In the genomic region with DNA sequence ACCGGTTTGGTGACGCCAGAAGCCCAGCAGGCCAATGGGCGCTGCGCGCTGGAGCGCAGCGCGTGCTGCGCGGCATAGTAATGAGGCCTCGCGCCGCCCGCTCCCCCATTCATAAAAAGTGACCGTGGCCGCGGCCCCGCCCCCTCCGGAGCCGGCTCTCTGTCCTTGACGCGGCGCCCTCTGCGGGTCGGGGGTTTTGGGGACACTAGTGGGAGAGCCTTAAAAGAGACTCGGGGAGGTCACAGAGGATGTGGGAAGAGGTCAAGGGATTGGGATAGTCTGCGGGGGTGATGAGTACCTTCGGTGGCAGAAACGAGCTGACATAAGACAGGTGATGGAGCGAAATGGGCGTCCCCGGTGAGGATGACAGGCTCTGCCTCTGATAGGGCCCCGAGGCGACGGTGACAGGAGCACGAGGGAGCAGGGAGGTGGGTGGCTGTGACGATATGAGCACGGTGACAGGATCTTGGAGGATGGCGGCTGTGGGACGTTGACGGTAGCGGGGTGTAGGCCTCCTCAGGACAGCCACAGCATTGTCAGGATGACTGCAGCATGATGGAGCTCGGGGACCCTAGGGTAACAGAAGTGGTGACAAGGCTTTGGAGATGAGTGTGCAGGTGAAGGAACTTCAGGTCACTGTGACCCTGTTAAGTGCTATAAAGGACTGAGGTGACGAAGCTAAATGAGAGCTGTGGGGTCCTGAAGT, we compare ENCODE assay signal across 8 mouse cellular contexts. TPM values are rescaled to one million over a fixed set of nuclear protein-coding genes. Genes with fewer than 3 reads are reported as not detected.
DNase-seq lines count a peak whose midpoint lies in the region; ATAC-seq and TF ChIP-seq lines count a peak whose summit lies in the region.

No protein-coding gene starts in this region.

- no peaks in the 10 kb centered on the region for H3K36me3 ChIP-seq in embryonic facial prominence, embryonic 12.5 days
- H3K36me3 ChIP-seq in heart, adult 2 months (ENCODE audit: control insufficient read depth, insufficient read depth, low read length) = no peaks in the 10 kb centered on the region
- H3K36me3 ChIP-seq in kidney, adult 2 months (ENCODE audit: control insufficient read depth, insufficient read depth, low read length) = no peaks in the 10 kb centered on the region
- no peaks in the 10 kb centered on the region for H3K36me3 ChIP-seq in limb, embryonic 12.5 days
- no peaks in the 10 kb centered on the region for H3K36me3 ChIP-seq in midbrain, embryonic 14.5 days (ENCODE audit: control insufficient read depth, insufficient read depth, low read length)
- H3K36me3 ChIP-seq in spleen, adult 2 months (ENCODE audit: control insufficient read depth, insufficient read depth, low read length) = no peaks in the 10 kb centered on the region

- H3K4me2 ChIP-seq in embryonic facial prominence, embryonic 12.5 days (replicated peaks) = peak overlapping the region; percentile 99
- H3K4me2 ChIP-seq in limb, embryonic 12.5 days = peak overlapping the region; percentile 99
- peak overlapping the region; percentile 97 for H3K4me2 ChIP-seq in midbrain, embryonic 14.5 days (ENCODE audit: low read length)

- intact Hi-C loops in heart, adult 2 months (cut with DNase I) = loop anchor here (2.0 kb wide), 1 partner anchor 204 kb away; no protein-coding TSS in a partner anchor

- TF ChIP-seq CTCF in heart, adult 2 months (IDR thresholded peaks at IDR 0.05) = peak; percentile 69
- no peak for TF ChIP-seq CTCF in kidney, adult 2 months (conservative IDR thresholded peaks at IDR 0.05; ENCODE audit: insufficient read depth, insufficient read length, low read depth, low read length)
- TF ChIP-seq CTCF in spleen, adult 2 months (IDR thresholded peaks at IDR 0.05; ENCODE audit: extremely low read depth, insufficient read depth, insufficient read length, insufficient replicate concordance) = no peak

- peak; percentile 38; the same call in 1 of the 2 replicates for ATAC-seq in embryonic facial prominence, embryonic 12.5 days (ENCODE audit: insufficient number of reproducible peaks, insufficient read depth, low FRiP score, low TSS enrichment)
- peak; percentile 72 for ATAC-seq in limb, embryonic 12.5 days (ENCODE audit: insufficient number of reproducible peaks, insufficient read depth, low FRiP score, low TSS enrichment, low read depth)
- ATAC-seq in midbrain, embryonic 14.5 days (ENCODE audit: low FRiP score, low TSS enrichment) = peak; percentile 88

- peak overlapping the region; percentile 65 for H3K4me3 ChIP-seq in embryonic facial prominence, embryonic 12.5 days
- H3K4me3 ChIP-seq in heart, adult 2 months = peak overlapping the region; percentile 61
- peak overlapping the region; percentile 48 for H3K4me3 ChIP-seq in kidney, adult 2 months (ENCODE audit: insufficient read depth, low read depth, low read length)
- peak overlapping the region; percentile 76 for H3K4me3 ChIP-seq in limb, embryonic 12.5 days (replicated peaks)
- H3K4me3 ChIP-seq in midbrain, embryonic 14.5 days (replicated peaks; ENCODE audit: low read depth, low read length) = peak overlapping the region; percentile 64
- H3K4me3 ChIP-seq in spleen, adult 2 months (ENCODE audit: extremely low read depth, insufficient read depth, insufficient read length) = peak overlapping the region; percentile 46

- H3K9me3 ChIP-seq in embryonic facial prominence, embryonic 12.5 days = no peaks in the 10 kb centered on the region
- H3K9me3 ChIP-seq in limb, embryonic 12.5 days = no peaks in the 10 kb centered on the region
- H3K9me3 ChIP-seq in midbrain, embryonic 14.5 days (ENCODE audit: control insufficient read depth, low read length) = no peaks in the 10 kb centered on the region

- H3K27me3 ChIP-seq in embryonic facial prominence, embryonic 12.5 days = peaks cover 41% of the 10 kb centered on the region
- no peaks in the 10 kb centered on the region for H3K27me3 ChIP-seq in heart, adult 2 months (ENCODE audit: control insufficient read depth, insufficient read depth, low read length)
- H3K27me3 ChIP-seq in kidney, adult 2 months (replicated peaks; ENCODE audit: control insufficient read depth, insufficient read depth, low read length) = no peaks in the 10 kb centered on the region
- peaks cover 53% of the 10 kb centered on the region for H3K27me3 ChIP-seq in limb, embryonic 12.5 days
- H3K27me3 ChIP-seq in midbrain, embryonic 14.5 days (ENCODE audit: control insufficient read depth, insufficient read depth, low read length) = peaks cover 24% of the 10 kb centered on the region
- H3K27me3 ChIP-seq in spleen, adult 2 months (ENCODE audit: control insufficient read depth, insufficient read depth, low read length) = peaks cover 6% of the 10 kb centered on the region

- DNase-seq in ovary, adult 18-20 months (ENCODE audit: low spot score) = peak; percentile 55
- DNase-seq in ovary, postnatal 14 days (ENCODE audit: low spot score) = no peak
- DNase-seq in heart, adult 2 months = peak; percentile 87 to 88
- peak; percentile 88 for DNase-seq in kidney, adult 2 months
- peak; percentile 92 for DNase-seq in midbrain, embryonic 14.5 days
- DNase-seq in spleen, adult 2 months (ENCODE audit: low read depth in 1 of 2, low spot score in 2 of 2) = peak in 1 of 2 experiments; percentile 74

- no peaks in the 10 kb centered on the region for H3K79me2 ChIP-seq in heart, adult 2 months (replicated peaks; ENCODE audit: control insufficient read depth, insufficient read depth, low read length)

- no peak overlapping the region for H3K27ac ChIP-seq in embryonic facial prominence, embryonic 12.5 days
- no peak overlapping the region for H3K27ac ChIP-seq in heart, adult 2 months
- H3K27ac ChIP-seq in kidney, adult 2 months (ENCODE audit: insufficient read depth, low read depth, low read length) = no peak overlapping the region
- H3K27ac ChIP-seq in limb, embryonic 12.5 days = no peak overlapping the region
- no peak overlapping the region for H3K27ac ChIP-seq in midbrain, embryonic 14.5 days (replicated peaks; ENCODE audit: low read depth, low read length)
- H3K27ac ChIP-seq in spleen, adult 2 months (ENCODE audit: insufficient read depth, low read length) = no peak overlapping the region

- TF ChIP-seq POLR2A in heart, adult 2 months (IDR thresholded peaks at IDR 0.05; ENCODE audit: insufficient read depth, low read depth, low read length) = no peak
- TF ChIP-seq POLR2A in kidney, adult 2 months (IDR thresholded peaks at IDR 0.05; ENCODE audit: low read depth, low read length) = no peak
- TF ChIP-seq POLR2A in spleen, adult 2 months (IDR thresholded peaks at IDR 0.05; ENCODE audit: low read depth, low read length) = no peak

- no peak for TF ChIP-seq EP300 in heart, adult 2 months (IDR thresholded peaks at IDR 0.05; ENCODE audit: insufficient read depth, low read depth, low read length)

- H3K4me1 ChIP-seq in embryonic facial prominence, embryonic 12.5 days = peaks cover 15% of the 10 kb centered on the region
- peaks cover 5% of the 10 kb centered on the region for H3K4me1 ChIP-seq in heart, adult 2 months (ENCODE audit: control insufficient read depth, insufficient read depth, low read length)
- peaks cover 6% of the 10 kb centered on the region; the same call in 1 of the 2 replicates for H3K4me1 ChIP-seq in kidney, adult 2 months (ENCODE audit: control insufficient read depth, insufficient read depth, low read length)
- peaks cover 19% of the 10 kb centered on the region for H3K4me1 ChIP-seq in limb, embryonic 12.5 days (replicated peaks)
- peaks cover 18% of the 10 kb centered on the region; the same call in 1 of the 2 replicates for H3K4me1 ChIP-seq in midbrain, embryonic 14.5 days (ENCODE audit: control insufficient read depth, insufficient read depth, low read length)
- H3K4me1 ChIP-seq in spleen, adult 2 months (ENCODE audit: control insufficient read depth, insufficient read depth, insufficient read length) = 0 out of 2 replicates have a peak, but pooled peaks cover 4% of the 10 kb centered on the region

- H3K9ac ChIP-seq in embryonic facial prominence, embryonic 12.5 days = peak overlapping the region; percentile 63
- peak overlapping the region; percentile 5 for H3K9ac ChIP-seq in heart, adult 2 months (ENCODE audit: low read depth, low read length)
- H3K9ac ChIP-seq in limb, embryonic 12.5 days (replicated peaks) = peak overlapping the region; percentile 65
- peak overlapping the region; percentile 57 for H3K9ac ChIP-seq in midbrain, embryonic 14.5 days (replicated peaks; ENCODE audit: low read length)

- WGBS in embryonic facial prominence, embryonic 12.5 days = 2% methylated on average over 44 of the region's 44 CpGs
- WGBS in heart, adult 2 months = 3% methylated on average over 44 of the region's 44 CpGs
- 3% methylated on average over 44 of the region's 44 CpGs for WGBS in kidney, adult 2 months
- 2% methylated on average over 42 of the region's 44 CpGs for WGBS in limb, embryonic 12.5 days
- 1% methylated on average over 44 of the region's 44 CpGs for WGBS in midbrain, embryonic 14.5 days
- WGBS in spleen, adult 2 months = 3% methylated on average over 44 of the region's 44 CpGs

RNA-seq across cellular contexts. Expression of a gene that starts 0.4 kb away (rescaled TPM):
- polyA plus RNA-seq in embryonic facial prominence, embryonic 12.5 days (2016; fragmentation: Nextera tagmentation; extraction: Ambion mirVana) = 0.13 TPM in 1 of 2 replicates, not detected in the other
- under 1 TPM in 1 of 2 experiments, not detected in 1; 0.11 TPM for total RNA-seq in heart, adult 2 months (2021)
- polyA plus RNA-seq in heart, adult 2 months (2012; rRNA removed) = 0.15 and 0.37 TPM in 2 replicates
- polyA plus RNA-seq in kidney, adult 2 months (2012; rRNA removed) = 0.39 and 0.53 TPM in 2 replicates
- polyA plus RNA-seq in limb, embryonic 12.5 days (2016; fragmentation: Nextera tagmentation; extraction: Ambion mirVana) = 0.24 and 0.58 TPM in 2 replicates
- polyA plus RNA-seq in midbrain, embryonic 14.5 days (2014; fragmentation: Nextera tagmentation; extraction: Ambion mirVana) = 1.3 and 2.4 TPM in 2 replicates
- polyA plus RNA-seq in spleen, adult 2 months (2012; rRNA removed) = 0.02 TPM in 1 of 2 replicates, not detected in the other

RNA-seq across cellular contexts. Expression of a gene that starts 0.8 kb away (rescaled TPM):
- polyA plus RNA-seq in embryonic facial prominence, embryonic 12.5 days (2016; fragmentation: Nextera tagmentation; extraction: Ambion mirVana) = 2.2 and 3.7 TPM in 2 replicates
- not detected for total RNA-seq in heart, adult 2 months (2021)
- 0.53 and 0.66 TPM in 2 replicates for polyA plus RNA-seq in heart, adult 2 months (2012; rRNA removed)
- 15.3 and 17.7 TPM in 2 replicates for polyA plus RNA-seq in kidney, adult 2 months (2012; rRNA removed)
- 3.2 and 4.6 TPM in 2 replicates for polyA plus RNA-seq in limb, embryonic 12.5 days (2016; fragmentation: Nextera tagmentation; extraction: Ambion mirVana)
- polyA plus RNA-seq in midbrain, embryonic 14.5 days (2014; fragmentation: Nextera tagmentation; extraction: Ambion mirVana) = 0.95 and 2.9 TPM in 2 replicates
- 0.19 and 0.54 TPM in 2 replicates for polyA plus RNA-seq in spleen, adult 2 months (2012; rRNA removed)

RNA-seq across cellular contexts. Expression of a gene that starts 27.9 kb away (rescaled TPM):
- polyA plus RNA-seq in embryonic facial prominence, embryonic 12.5 days (2016; fragmentation: Nextera tagmentation; extraction: Ambion mirVana) = 2.6 and 2.7 TPM in 2 replicates
- total RNA-seq in heart, adult 2 months (2021) = 10 to 100 TPM; 16.3 to 27.3 TPM
- 12.0 and 15.7 TPM in 2 replicates for polyA plus RNA-seq in heart, adult 2 months (2012; rRNA removed)
- polyA plus RNA-seq in kidney, adult 2 months (2012; rRNA removed) = 3.8 and 4.3 TPM in 2 replicates
- 2.3 and 2.9 TPM in 2 replicates for polyA plus RNA-seq in limb, embryonic 12.5 days (2016; fragmentation: Nextera tagmentation; extraction: Ambion mirVana)
- 0.92 and 1.9 TPM in 2 replicates for polyA plus RNA-seq in midbrain, embryonic 14.5 days (2014; fragmentation: Nextera tagmentation; extraction: Ambion mirVana)
- polyA plus RNA-seq in spleen, adult 2 months (2012; rRNA removed) = 4.0 and 5.8 TPM in 2 replicates

RNA-seq across cellular contexts. Expression of a gene that starts 50.2 kb away (rescaled TPM):
- 2.3 and 2.8 TPM in 2 replicates for polyA plus RNA-seq in embryonic facial prominence, embryonic 12.5 days (2016; fragmentation: Nextera tagmentation; extraction: Ambion mirVana)
- under 1 TPM; 0.29 to 0.61 TPM for total RNA-seq in heart, adult 2 months (2021)
- 0.53 and 0.80 TPM in 2 replicates for polyA plus RNA-seq in heart, adult 2 months (2012; rRNA removed)
- polyA plus RNA-seq in kidney, adult 2 months (2012; rRNA removed) = 5.9 TPM in 2 replicates
- 3.8 and 4.1 TPM in 2 replicates for polyA plus RNA-seq in limb, embryonic 12.5 days (2016; fragmentation: Nextera tagmentation; extraction: Ambion mirVana)
- polyA plus RNA-seq in midbrain, embryonic 14.5 days (2014; fragmentation: Nextera tagmentation; extraction: Ambion mirVana) = 0.25 and 0.31 TPM in 2 replicates
- polyA plus RNA-seq in spleen, adult 2 months (2012; rRNA removed) = 6.8 and 7.1 TPM in 2 replicates

Comparison
In these comparisons a context has a peak if more than half of its experiments do, and no peak if none do; other contexts are left out.
1. ATAC-seq: peak in every context shown above with its lines; median percentile 88 in midbrain, embryonic 14.5 days; 72 in limb, embryonic 12.5 days; 38 in embryonic facial prominence, embryonic 12.5 days.
2. H3K9ac ChIP-seq: peak in every context shown above with its lines; median percentile 65 in limb, embryonic 12.5 days; 63 in embryonic facial prominence, embryonic 12.5 days; 57 in midbrain, embryonic 14.5 days; 5 in heart, adult 2 months.